Mouse (Mus musculus): Measurements from ENCODE around the gene Gm20388.
"Not testable (repeated sequence)": the region's sequence is repeated elsewhere in the genome, so short reads cannot be mapped to it uniquely, and the experiment has no call there.

The Gm20388 gene

DNA sequence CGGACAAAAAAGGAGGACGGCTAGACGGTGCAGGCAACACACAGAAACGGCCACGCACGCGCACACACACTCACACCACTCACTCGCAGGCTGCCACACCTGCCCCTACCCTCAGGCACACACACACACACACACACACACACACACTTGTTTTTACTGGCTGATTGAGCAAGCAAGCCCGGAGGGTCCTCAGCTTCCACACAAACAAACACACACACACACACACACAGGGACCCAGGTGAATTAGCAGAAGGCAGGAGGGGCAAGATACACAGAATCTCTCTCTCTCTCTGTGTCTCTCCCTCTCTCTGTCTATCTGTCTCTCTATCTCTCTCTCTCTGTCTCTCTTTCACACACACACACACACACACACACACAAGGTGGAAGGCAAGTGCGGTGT, 3664.7 kb downstream of the Gm20388 start:
- not testable (repeated sequence) for DNase-seq (ENCODE audit: extremely low spot score)

DNA sequence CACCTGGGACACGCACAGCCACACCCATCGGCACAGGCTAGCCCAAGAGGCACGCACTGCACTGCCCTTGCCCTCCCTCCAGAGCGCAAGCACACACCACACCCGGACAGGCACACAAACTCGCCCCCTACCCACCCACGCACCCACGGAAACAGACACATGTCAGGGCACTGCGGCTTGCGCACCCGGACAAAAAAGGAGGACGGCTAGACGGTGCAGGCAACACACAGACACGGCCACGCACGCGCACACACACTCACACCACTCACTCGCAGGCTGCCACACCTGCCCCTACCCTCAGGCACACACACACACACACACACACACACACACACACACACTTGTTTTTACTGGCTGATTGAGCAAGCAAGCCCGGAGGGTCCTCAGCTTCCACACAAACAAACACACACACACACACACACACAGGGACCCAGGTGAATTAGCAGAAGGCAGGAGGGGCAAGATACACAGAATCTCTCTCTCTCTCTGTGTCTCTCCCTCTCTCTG, 3690.1 kb downstream of the Gm20388 start:
- DNase-seq (ENCODE audit: extremely low spot score), result not testable (repeated sequence)

DNA sequence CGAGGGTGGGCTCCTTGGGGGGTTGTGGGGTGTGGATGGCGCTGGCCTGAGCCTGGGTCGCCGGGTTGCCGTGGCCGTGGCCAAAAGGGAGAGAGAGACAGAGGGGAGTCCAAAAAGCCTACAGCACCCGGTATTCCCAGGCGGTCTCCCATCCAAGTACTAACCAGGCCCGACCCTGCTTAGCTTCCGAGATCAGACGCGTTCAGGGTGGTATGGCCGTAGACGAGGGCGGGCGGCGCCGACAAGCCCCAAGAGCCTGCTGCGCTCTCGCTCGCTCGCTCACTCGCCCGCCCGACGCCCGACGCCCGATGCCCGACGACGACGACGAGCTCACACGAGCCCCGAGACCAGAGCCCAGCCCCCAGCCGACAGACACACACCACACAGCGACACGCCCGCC, 3690.8 kb downstream of the Gm20388 start:
- DNase-seq (ENCODE audit: extremely low spot score), result not testable (repeated sequence)

DNA sequence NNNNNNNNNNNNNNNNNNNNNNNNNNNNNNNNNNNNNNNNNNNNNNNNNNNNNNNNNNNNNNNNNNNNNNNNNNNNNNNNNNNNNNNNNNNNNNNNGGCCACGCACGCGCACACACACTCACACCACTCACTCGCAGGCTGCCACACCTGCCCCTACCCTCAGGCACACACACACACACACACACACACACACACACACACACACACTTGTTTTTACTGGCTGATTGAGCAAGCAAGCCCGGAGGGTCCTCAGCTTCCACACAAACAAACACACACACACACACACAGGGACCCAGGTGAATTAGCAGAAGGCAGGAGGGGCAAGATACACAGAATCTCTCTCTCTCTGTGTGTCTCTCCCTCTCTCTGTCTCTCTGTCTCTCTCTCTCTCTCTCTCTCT, 3702.0 kb downstream of the Gm20388 start:
- not testable (repeated sequence) for DNase-seq (ENCODE audit: extremely low spot score)

DNA sequence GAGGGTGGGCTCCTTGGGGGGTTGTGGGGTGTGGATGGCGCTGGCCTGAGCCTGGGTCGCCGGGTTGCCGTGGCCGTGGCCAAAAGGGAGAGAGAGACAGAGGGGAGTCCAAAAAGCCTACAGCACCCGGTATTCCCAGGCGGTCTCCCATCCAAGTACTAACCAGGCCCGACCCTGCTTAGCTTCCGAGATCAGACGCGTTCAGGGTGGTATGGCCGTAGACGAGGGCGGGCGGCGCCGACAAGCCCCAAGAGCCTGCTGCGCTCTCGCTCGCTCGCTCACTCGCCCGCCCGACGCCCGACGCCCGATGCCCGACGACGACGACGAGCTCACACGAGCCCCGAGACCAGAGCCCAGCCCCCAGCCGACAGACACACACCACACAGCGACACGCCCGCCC, 3712.9 kb downstream of the Gm20388 start:
- not testable (repeated sequence) for DNase-seq (ENCODE audit: extremely low spot score)

DNA sequence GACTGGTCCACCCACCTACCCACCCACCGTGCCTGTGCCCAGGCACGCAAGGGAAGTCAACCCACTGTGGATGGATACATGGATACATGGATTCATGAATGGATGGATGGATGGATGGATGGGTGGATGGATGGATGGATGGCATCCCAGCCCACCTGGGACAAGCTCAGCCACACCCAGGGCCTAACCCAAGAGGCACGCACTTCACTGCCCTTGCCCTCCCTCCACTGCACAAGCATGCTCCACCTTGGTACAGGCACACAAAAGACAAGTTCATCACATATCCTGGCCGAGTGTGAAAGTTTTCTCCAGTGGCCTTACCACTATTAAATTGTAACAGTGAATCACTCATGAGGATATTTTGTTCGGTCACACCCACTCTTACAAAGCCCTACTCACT, 3713.6 kb downstream of the Gm20388 start:
- no peak for DNase-seq (ENCODE audit: extremely low spot score)

DNA sequence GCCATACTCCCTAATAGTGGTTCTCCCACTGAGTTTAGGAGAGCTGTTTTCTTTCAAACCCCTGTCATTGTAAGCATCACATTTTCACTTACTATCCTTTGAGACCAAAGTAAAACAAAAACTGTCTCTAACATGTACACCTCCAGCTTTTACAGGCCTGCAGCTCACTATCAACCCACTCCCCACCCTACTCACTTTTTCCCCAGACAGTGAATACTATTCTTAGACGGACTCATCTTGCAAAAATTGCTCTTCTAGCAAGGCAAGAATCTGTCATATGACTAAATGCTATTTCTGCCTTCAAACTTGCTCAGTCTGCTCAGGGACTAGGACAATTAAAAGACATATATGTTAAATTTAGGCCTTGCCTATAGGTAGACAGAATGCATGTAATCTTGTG, 3714.1 kb downstream of the Gm20388 start:
- DNase-seq (ENCODE audit: extremely low spot score), result no peak

DNA sequence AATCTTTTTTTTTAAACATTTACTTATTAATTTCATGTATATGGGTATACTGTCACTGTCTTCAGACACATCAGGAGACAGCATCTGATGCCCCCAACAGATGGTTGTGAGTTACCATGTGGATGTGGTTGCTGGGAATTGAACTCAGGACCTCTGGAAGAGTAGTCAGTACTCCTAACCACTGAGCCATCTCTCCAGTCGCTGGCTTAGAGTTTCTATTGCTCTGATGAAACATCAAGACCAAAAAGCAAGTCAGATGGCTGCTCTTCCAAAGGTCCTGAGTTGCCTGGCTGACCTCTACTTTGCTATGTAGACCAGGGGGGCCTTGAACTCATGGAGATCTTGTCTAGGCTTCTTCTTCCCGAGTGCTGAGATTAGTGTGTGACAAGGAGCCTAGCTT, 3715.1 kb downstream of the Gm20388 start:
- no peak for DNase-seq (ENCODE audit: extremely low spot score)

DNA sequence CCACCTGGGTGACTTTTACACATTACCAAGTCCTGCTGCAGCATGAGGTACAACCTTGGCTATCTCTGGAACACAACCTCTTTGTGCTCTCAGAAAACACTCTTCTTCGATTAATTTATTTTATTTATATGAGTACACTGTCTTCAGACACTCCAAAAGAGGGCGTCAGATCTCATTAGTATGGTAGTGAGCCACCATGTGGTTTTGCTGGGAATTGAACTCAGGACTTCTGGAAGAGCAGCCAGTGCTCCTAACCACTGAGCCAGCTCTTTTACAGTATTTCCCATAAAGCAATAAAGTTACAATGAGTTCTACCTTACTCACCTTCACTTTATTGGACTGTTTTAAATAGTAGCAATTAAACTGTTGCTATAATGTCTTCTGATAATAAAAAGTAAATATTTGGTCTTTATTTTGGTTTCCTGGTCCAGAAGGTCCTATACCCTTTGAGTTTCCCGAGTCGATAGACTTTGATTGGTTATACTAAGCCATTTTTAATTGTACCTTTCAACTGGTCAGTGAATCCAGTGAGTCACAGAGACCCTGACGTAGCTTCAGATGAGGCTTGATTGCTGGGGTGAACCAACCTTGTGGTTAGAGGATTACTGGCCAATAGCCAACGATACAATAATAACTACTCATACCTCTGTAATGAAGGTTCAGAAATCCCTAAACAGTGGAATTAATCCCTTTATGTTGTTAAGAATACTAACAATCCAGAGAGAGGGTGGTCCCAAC, 3716.9 kb downstream of the Gm20388 start:
- no peak for DNase-seq (ENCODE audit: extremely low spot score)

DNA sequence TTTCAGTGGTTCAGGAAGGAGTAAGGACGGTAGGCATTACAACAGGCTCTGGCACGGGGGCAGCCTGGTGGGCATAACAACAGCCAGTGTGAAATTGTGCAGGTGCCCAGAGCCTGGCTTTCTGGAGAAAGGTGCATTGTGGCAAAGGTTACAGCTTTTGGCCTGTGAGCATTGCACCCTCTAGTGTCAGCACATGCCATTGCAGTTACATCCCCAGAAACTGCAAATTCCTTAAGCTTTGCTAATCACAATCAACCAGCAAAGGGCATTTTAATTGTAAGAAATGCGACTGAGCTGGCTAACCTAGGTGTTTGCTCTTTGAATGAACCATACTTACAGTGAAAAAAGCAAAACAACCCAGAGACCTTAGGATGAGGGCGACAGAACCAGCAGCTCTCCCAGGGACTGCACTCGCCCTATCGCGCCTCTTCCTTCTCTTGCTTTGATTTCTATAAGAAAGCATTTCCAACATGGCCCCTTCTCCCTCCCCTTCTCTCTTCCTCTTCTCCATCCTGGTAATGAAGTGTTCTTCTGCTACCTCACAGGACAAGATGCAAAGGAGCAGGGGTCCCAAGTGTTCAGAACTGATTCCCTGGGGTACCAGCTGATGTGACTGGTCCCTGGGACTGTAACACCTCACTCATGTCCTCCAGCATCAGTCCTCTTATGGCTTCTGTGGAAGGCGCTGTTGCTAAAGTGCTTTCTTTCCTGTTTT, 3717.8 kb downstream of the Gm20388 start:
- DNase-seq (ENCODE audit: extremely low spot score), result peak; percentile 62

DNA sequence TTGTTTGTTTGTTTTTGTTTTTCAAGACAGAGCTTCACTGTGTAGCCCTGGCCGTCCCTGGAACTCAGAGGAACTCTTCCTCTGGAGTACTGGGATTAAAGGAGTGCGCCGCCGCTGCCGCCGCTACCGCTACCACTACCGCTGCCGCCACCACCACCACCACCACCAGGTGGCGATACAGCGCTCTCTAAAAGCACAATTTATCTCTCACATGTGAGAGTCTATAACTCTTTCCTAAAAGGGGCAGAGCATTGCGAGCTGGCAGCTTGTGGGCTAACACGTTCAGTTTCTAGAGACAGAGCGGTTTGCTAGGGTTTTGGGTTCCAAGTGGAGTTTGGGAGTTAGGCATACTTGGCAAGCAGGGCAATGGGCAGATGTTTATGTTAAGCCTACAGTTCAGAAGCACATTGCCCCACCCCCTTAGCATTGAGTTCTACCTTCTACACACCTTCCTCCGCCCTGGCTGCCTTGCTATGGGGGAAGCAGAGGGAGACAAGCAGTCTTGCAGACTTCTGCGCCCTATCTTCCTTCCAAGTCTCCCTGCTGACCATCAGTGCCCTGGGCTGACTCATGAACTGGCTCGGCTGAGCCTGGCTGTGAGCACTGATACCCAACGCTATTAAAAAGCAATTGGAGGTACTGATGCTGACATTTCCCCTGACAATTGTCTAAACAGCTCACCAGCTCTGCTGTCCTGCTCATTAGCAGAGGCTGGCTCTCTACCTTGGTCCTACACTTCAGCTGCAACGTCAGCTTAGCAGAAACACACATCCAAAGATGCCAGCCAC, 3718.5 kb downstream of the Gm20388 start:
- DNase-seq (ENCODE audit: extremely low spot score), result peak; percentile 87

DNA sequence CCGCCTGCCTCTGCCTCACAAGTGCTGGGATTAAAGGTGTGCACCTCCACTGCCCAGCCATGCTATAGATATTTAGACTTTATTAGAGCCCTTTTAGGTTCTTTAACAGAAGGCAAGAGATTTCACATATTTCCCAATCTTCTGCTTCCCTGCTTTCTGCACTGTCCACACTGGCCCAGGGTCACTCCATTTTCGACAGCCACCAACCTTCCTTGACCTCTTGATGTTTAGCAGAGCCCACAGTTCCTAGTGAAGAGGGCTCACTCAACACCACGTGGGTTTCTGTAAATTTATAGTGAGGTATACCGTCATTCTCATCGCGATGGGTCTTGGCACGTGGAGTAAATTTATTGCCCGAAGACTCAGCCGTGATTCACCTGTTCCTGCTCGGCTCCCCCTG, 3719.4 kb downstream of the Gm20388 start:
- no peak for DNase-seq (ENCODE audit: extremely low spot score)

DNA sequence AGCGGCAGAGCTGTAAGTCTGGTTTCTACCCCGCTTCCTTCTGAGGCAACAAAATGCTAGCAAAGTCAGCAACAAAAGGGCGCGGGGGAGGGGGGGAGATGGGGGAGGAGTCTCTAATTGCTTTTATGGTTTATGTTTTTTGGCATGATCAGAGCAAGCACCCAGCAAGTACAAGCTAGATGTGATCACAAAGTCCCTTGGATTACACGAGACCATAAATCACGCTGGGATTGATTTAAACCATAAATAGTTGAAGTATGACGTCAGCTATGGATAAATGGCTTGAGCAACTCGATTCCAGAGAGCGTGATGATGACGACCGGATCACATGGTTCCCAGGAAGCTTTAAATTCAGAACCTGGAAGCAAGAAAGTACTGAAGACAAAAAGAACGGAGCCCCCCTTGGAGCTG, 3720.2 kb downstream of the Gm20388 start:
- DNase-seq (ENCODE audit: extremely low spot score), result no peak

DNA sequence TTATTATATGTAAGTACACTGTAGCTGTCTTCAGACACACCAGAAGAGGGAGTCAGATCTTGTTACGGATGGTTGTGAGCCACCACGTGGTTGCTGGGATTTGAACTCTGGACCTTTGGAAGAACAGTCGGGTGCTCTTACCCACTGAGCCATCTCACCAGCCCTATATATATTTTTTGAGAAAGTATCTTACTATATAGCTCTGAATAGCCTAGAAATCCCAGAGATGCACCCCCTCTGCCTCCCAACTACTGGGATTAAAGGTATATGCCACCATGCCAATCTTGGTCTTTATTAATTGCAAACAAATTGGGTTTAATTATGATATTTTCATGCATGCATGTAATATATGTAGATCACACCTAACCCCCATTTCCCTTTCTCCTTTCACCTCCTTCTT, 3721.1 kb downstream of the Gm20388 start:
- not testable (repeated sequence) for DNase-seq (ENCODE audit: extremely low spot score)

DNA sequence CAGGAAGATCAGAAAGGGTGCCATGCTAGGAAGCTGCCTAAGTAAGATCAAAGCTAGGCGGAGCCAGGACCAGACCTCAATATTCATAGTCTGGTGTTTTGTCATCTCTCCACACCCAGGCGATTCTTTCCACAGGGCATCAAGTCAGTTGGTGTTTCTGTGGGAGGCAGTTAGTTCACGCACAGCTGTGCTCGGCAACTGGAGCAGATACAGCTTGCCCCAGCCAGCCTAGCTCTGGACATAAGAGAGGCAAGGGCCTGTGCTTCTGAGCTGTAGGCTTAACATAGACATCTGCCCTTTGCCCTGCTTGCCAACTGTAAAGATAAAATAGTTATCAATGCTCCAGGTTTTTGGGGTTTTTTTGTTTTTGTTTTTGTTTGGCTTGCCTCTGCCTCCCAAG, 3721.6 kb downstream of the Gm20388 start:
- no peak for DNase-seq (ENCODE audit: extremely low spot score)

DNA sequence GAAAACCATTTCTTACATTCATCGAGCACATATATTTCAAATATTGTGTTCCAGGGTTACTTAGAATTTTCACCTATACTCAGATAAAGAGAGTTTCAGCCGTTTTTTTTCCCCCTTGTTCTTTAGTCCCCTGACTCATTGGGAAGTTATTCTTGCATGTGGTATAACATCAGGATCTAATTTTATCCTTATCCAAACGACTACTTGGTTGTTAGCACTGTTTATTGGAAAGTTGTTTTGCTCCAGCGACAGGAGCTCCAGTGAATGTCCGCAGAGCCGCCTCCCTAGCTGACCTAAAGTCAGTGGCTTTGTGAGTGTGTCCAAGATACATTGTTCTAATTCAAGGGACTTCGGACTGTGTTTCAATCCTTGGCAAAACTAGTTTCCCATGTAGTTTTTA, 3723.2 kb downstream of the Gm20388 start:
- no peak for DNase-seq (ENCODE audit: extremely low spot score)

DNA sequence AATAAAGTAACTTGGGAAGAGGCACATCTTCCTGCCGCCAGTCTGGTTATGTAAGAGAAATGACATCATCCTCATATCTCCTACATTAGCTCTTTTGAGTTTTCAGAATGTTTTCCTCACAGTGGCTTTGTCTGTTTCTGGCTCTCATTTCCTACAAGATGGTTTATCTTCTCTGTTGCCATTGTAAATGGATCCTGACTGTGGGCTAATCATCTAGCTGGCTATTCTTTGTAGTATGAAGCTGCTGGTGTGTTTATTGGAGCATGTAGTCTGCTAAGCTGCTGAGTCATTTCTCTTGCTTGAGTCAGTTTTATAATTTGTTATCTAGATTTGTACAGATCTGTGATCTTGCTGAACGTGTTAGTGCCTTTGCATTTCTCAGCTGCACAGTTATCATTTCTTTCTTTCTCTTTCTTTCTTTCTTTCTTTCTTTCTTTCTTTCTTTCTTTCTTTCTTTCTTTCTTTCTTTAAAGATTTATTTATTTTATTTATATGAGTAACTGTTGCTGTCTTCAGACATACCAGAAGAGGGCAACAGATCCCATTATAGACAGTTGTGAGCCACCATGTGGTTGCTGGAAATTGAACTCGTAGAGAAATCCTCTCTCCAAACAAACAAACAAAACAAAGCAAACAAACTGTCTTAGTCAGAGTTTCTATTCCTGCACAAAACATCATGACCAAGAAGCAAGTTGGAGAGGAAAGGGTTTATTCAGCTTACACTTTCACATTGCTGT, 3723.9 kb downstream of the Gm20388 start:
- no peak for DNase-seq (ENCODE audit: extremely low spot score)

DNA sequence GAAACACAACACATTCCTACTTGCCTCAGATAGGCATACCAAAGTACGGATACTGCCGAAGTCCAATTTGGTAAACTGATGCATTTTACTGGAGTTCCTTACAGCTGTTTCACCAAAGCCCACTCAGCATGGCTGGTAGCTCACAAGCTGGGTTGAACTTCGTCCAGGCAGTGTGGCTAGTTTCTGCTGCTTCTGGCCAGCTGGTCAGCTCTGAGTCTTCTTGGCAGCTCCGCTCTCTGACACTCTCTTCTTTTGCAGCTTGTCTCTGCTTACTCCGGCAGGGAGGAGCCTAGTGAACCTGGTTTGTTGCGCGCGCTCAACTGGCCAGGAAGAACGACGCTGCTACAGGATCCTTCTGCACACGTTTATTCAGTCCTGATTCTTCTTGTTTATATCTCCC, 3725.0 kb downstream of the Gm20388 start:
- DNase-seq (ENCODE audit: extremely low spot score), result no peak

DNA sequence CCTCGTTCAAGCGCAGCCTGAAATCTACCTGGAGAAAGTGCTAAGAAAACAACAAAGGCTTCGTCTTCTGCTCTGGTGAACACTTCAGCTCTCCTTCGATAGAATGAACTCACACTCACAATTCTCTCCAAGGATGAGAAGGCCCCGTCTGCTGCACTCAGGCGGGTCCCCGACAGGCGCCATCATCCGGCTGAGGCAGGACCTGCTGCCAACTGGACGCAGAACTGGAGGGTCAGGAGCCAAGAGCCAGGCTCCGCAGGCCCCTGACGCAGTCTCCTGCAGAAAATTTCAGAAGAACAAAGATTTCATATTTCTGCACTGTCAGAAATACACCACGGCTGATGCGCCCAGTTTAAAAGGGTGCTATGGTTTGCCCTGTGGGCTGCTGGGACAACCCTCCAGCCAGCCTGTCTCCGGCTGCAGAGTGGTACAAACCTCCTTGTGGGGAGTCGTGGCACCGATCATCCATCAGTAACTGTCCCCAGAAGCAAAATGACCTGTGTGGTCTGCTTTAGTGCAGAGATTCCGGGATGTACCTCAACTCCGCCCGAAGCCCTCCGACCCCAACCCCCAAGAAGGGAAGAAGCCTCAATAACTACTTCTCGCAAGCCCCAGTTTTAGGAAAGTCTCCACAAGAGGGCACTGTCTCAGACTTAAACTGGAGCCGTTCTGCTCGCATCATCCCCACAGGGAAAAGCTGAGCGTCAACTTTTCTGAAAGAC, 3732.8 kb downstream of the Gm20388 start:
- peak; percentile 77 for DNase-seq (ENCODE audit: extremely low spot score)

DNA sequence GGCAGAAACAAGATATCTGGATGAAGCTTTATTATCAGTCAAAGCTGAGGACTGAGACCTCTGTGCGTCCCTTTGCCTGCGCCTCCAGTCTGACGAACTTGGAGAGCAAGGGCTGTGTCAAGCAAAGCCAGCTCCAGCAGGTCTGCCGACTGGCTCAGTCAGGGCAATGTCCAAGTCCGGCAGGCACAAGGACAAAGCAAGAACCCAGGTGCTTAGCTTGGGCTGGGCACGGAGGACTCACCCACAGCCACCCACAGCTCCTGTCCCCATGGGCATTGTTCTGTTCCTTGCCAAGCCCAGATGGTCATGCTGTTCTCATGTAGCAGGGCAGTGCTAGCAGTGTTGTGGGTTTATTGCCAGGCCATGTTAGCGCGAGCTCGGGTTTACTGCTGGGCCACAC, 3734.6 kb downstream of the Gm20388 start:
- no peak for DNase-seq (ENCODE audit: extremely low spot score)

Measured in embryo, embryonic 9.5 days (tissue).